Mouse (Mus musculus): ENCODE measurements around the gene Araf. TPM values are rescaled to one million over a fixed set of nuclear protein-coding genes. Genes with fewer than 3 reads are reported as not detected.

Gene Araf
- 97.1 and 104 TPM in 2 replicates for polyA plus RNA-seq (2014; fragmentation: Nextera tagmentation; extraction: Ambion mirVana)

GRCm38 (mm10) chrX:20797681-20798080 lies at the start of gene Araf:
TSS of gene Araf (plus strand) at chrX:20797814.
- H3K4me3 ChIP-seq (ENCODE audit: low read depth, low read length) = peak within 1 kb of the TSS; percentile 36
- H3K9ac ChIP-seq (ENCODE audit: low read length) = peak within 1 kb of the TSS; percentile 66
- no peaks in the 10 kb centered on the region for H3K36me3 ChIP-seq (ENCODE audit: control insufficient read depth, insufficient read depth, low read length)
- H3K27ac ChIP-seq (ENCODE audit: low read depth, low read length) = peak within 1 kb of the TSS; percentile 75
- WGBS = 30% methylated on average over 4 of the region's 7 CpGs
- H3K9me3 ChIP-seq (ENCODE audit: control insufficient read depth, low read length) = no peaks in the 10 kb centered on the region
- peak; percentile 66 for DNase-seq (ENCODE audit: low spot score)
- peak; percentile 70 for ATAC-seq (replicated peaks; ENCODE audit: low FRiP score)
- peak within 1 kb of the TSS; percentile 53 for H3K4me2 ChIP-seq (ENCODE audit: low read depth, low read length, severe bottlenecking)
- H3K4me1 ChIP-seq (replicated peaks; ENCODE audit: control insufficient read depth, insufficient read depth, low read length) = no peaks in the 10 kb centered on the region
- no peaks in the 10 kb centered on the region for H3K27me3 ChIP-seq (ENCODE audit: control insufficient read depth, insufficient read depth, low read length)

- no peaks in the 10 kb centered on the region for H3K36me3 ChIP-seq (ENCODE audit: control insufficient read depth, insufficient read depth, low read length)
- H3K4me2 ChIP-seq (ENCODE audit: low read depth, low read length, severe bottlenecking) = no peak overlapping the region
- H3K4me3 ChIP-seq (ENCODE audit: low read depth, low read length) = no peak overlapping the region
- no peak for DNase-seq (ENCODE audit: low spot score)
- no peak for ATAC-seq (replicated peaks; ENCODE audit: low FRiP score)
- H3K4me1 ChIP-seq (replicated peaks; ENCODE audit: control insufficient read depth, insufficient read depth, low read length) = no peaks in the 10 kb centered on the region
- H3K27me3 ChIP-seq (ENCODE audit: control insufficient read depth, insufficient read depth, low read length) = no peaks in the 10 kb centered on the region
- no peak overlapping the region for H3K27ac ChIP-seq (ENCODE audit: low read depth, low read length)
- no peak overlapping the region for H3K9ac ChIP-seq (ENCODE audit: low read length)
- H3K9me3 ChIP-seq (ENCODE audit: control insufficient read depth, low read length) = no peaks in the 10 kb centered on the region
- WGBS = 81% methylated on average over 2 of the region's 2 CpGs
Observed at GRCm38 (mm10) chrX:20748829-20749228, 48.8 kb upstream of the Araf start.

GRCm38 (mm10) chrX:20761201-20761600 lies 36.4 kb upstream of the Araf start:
- WGBS = 96% methylated on average over 4 of the region's 4 CpGs
- H3K27me3 ChIP-seq (ENCODE audit: control insufficient read depth, insufficient read depth, low read length) = no peaks in the 10 kb centered on the region

GRCm38 (mm10) chrX:20770697-20771381 lies 26.8 kb upstream of the Araf start:
- no peaks in the 10 kb centered on the region for H3K9me3 ChIP-seq (ENCODE audit: control insufficient read depth, low read length)
- no peak overlapping the region for H3K4me3 ChIP-seq (ENCODE audit: low read depth, low read length)
- no peak overlapping the region for H3K9ac ChIP-seq (ENCODE audit: low read length)
- no peaks in the 10 kb centered on the region for H3K36me3 ChIP-seq (ENCODE audit: control insufficient read depth, insufficient read depth, low read length)
- H3K4me2 ChIP-seq (ENCODE audit: low read depth, low read length, severe bottlenecking) = no peak overlapping the region
- ATAC-seq (replicated peaks; ENCODE audit: low FRiP score) (no peak), DNase-seq (ENCODE audit: low spot score) (peak; percentile 84)
- H3K4me1 ChIP-seq (replicated peaks; ENCODE audit: control insufficient read depth, insufficient read depth, low read length) = no peaks in the 10 kb centered on the region
- H3K27ac ChIP-seq (ENCODE audit: low read depth, low read length) = no peak overlapping the region
- 4% methylated on average over 1 of the region's 1 CpGs for WGBS
- H3K27me3 ChIP-seq (ENCODE audit: control insufficient read depth, insufficient read depth, low read length) = no peaks in the 10 kb centered on the region

More at GRCm38 (mm10) chrX:20761201-20761600, 36.4 kb upstream of the Araf start:
- no peak overlapping the region for H3K4me3 ChIP-seq (ENCODE audit: low read depth, low read length)
- ATAC-seq (replicated peaks; ENCODE audit: low FRiP score) (no peak), DNase-seq (ENCODE audit: low spot score) (no peak)
- H3K36me3 ChIP-seq (ENCODE audit: control insufficient read depth, insufficient read depth, low read length) = no peaks in the 10 kb centered on the region
- no peak overlapping the region for H3K9ac ChIP-seq (ENCODE audit: low read length)
- no peak overlapping the region for H3K4me2 ChIP-seq (ENCODE audit: low read depth, low read length, severe bottlenecking)
- no peaks in the 10 kb centered on the region for H3K4me1 ChIP-seq (replicated peaks; ENCODE audit: control insufficient read depth, insufficient read depth, low read length)
- no peaks in the 10 kb centered on the region for H3K9me3 ChIP-seq (ENCODE audit: control insufficient read depth, low read length)
- H3K27ac ChIP-seq (ENCODE audit: low read depth, low read length) = no peak overlapping the region

GRCm38 (mm10) chrX:20771666-20772065 lies 25.9 kb upstream of the Araf start:
- DNase-seq (ENCODE audit: low spot score) = no peak
- H3K9me3 ChIP-seq (ENCODE audit: control insufficient read depth, low read length) = no peaks in the 10 kb centered on the region
- no peak overlapping the region for H3K4me2 ChIP-seq (ENCODE audit: low read depth, low read length, severe bottlenecking)
- 54% methylated on average over 2 of the region's 2 CpGs for WGBS
- no peaks in the 10 kb centered on the region for H3K36me3 ChIP-seq (ENCODE audit: control insufficient read depth, insufficient read depth, low read length)
- H3K9ac ChIP-seq (ENCODE audit: low read length) = no peak overlapping the region
- H3K4me1 ChIP-seq (replicated peaks; ENCODE audit: control insufficient read depth, insufficient read depth, low read length) = no peaks in the 10 kb centered on the region
- no peaks in the 10 kb centered on the region for H3K27me3 ChIP-seq (ENCODE audit: control insufficient read depth, insufficient read depth, low read length)
- ATAC-seq (replicated peaks; ENCODE audit: low FRiP score) = no peak
- no peak overlapping the region for H3K27ac ChIP-seq (ENCODE audit: low read depth, low read length)
- H3K4me3 ChIP-seq (ENCODE audit: low read depth, low read length) = no peak overlapping the region

- H3K9me3 ChIP-seq (ENCODE audit: control insufficient read depth, low read length) = no peaks in the 10 kb centered on the region
- no peak overlapping the region for H3K27ac ChIP-seq (ENCODE audit: low read depth, low read length)
- no peak overlapping the region for H3K9ac ChIP-seq (ENCODE audit: low read length)
- H3K36me3 ChIP-seq (ENCODE audit: control insufficient read depth, insufficient read depth, low read length) = no peaks in the 10 kb centered on the region
- no peak for ATAC-seq (replicated peaks; ENCODE audit: low FRiP score)
- H3K4me1 ChIP-seq (replicated peaks; ENCODE audit: control insufficient read depth, insufficient read depth, low read length) = no peaks in the 10 kb centered on the region
- DNase-seq (ENCODE audit: low spot score) = no peak
- no peak overlapping the region for H3K4me3 ChIP-seq (ENCODE audit: low read depth, low read length)
- H3K27me3 ChIP-seq (ENCODE audit: control insufficient read depth, insufficient read depth, low read length) = no peaks in the 10 kb centered on the region
- no peak overlapping the region for H3K4me2 ChIP-seq (ENCODE audit: low read depth, low read length, severe bottlenecking)
- 61% methylated on average over 19 of the region's 19 CpGs for WGBS
Observed at GRCm38 (mm10) chrX:20775271-20776016, 22.2 kb upstream of the Araf start.

GRCm38 (mm10) chrX:20777619-20778018 lies 20.0 kb upstream of the Araf start:
- ATAC-seq (replicated peaks; ENCODE audit: low FRiP score) (no peak), DNase-seq (ENCODE audit: low spot score) (no peak)
- H3K9ac ChIP-seq (ENCODE audit: low read length) = no peak overlapping the region
- no peaks in the 10 kb centered on the region for H3K9me3 ChIP-seq (ENCODE audit: control insufficient read depth, low read length)
- H3K4me3 ChIP-seq (ENCODE audit: low read depth, low read length) = no peak overlapping the region
- H3K36me3 ChIP-seq (ENCODE audit: control insufficient read depth, insufficient read depth, low read length) = no peaks in the 10 kb centered on the region
- no peaks in the 10 kb centered on the region for H3K27me3 ChIP-seq (ENCODE audit: control insufficient read depth, insufficient read depth, low read length)
- no peaks in the 10 kb centered on the region for H3K4me1 ChIP-seq (replicated peaks; ENCODE audit: control insufficient read depth, insufficient read depth, low read length)
- no peak overlapping the region for H3K27ac ChIP-seq (ENCODE audit: low read depth, low read length)
- no peak overlapping the region for H3K4me2 ChIP-seq (ENCODE audit: low read depth, low read length, severe bottlenecking)

- no peaks in the 10 kb centered on the region for H3K9me3 ChIP-seq (ENCODE audit: control insufficient read depth, low read length)
- no peaks in the 10 kb centered on the region for H3K4me1 ChIP-seq (replicated peaks; ENCODE audit: control insufficient read depth, insufficient read depth, low read length)
- H3K27me3 ChIP-seq (ENCODE audit: control insufficient read depth, insufficient read depth, low read length) = no peaks in the 10 kb centered on the region
- ATAC-seq (replicated peaks; ENCODE audit: low FRiP score) = no peak
- H3K4me3 ChIP-seq (ENCODE audit: low read depth, low read length) = no peak overlapping the region
- no peak for DNase-seq (ENCODE audit: low spot score)
- no peak overlapping the region for H3K27ac ChIP-seq (ENCODE audit: low read depth, low read length)
- H3K9ac ChIP-seq (ENCODE audit: low read length) = no peak overlapping the region
- no peak overlapping the region for H3K4me2 ChIP-seq (ENCODE audit: low read depth, low read length, severe bottlenecking)
- 73% methylated on average over 2 of the region's 2 CpGs for WGBS
- H3K36me3 ChIP-seq (ENCODE audit: control insufficient read depth, insufficient read depth, low read length) = no peaks in the 10 kb centered on the region
Observed at GRCm38 (mm10) chrX:20787309-20787708, 10.3 kb upstream of the Araf start.
